Mouse (Mus musculus): ENCODE results near the gene Stoml1. TPM values are rescaled to one million over a fixed set of nuclear protein-coding genes. Genes with fewer than 3 reads are reported as not detected.

The Stoml1 gene
- polyA plus RNA-seq, 2 experiments: 2.5 to 4.1 TPM

GRCm38 (mm10) chr9:58209462-58210303, 43.3 kb upstream of the Stoml1 start:
- Histone ChIP-seq H3K4me2 (ENCODE audit: low read depth) (no peak overlapping the region), H3K36me3 (replicated peaks; ENCODE audit: control insufficient read depth, insufficient read depth, low read depth) (no peaks in the 10 kb centered on the region), H3K4me1 (replicated peaks; ENCODE audit: control insufficient read depth in 2 of 2, insufficient read depth in 2 of 2, low read length in 1 of 2) (peaks cover 24 to 25% of the 10 kb centered on the region in 2 experiments), H3K27ac (no peak overlapping the region), H3K9me3 (ENCODE audit: control insufficient read depth, low read length) (no peaks in the 10 kb centered on the region), H3K9ac (replicated peaks) (no peak overlapping the region), H3K27me3 (ENCODE audit: control insufficient read depth, insufficient read depth, low read length) (peaks cover 2% of the 10 kb centered on the region), H3K4me3 (ENCODE audit: insufficient read depth in 1 of 2, low read depth in 2 of 2, low read length in 2 of 2) (no peak overlapping the region)
- no peak for ATAC-seq (ENCODE audit: insufficient read depth)
- DNase-seq (ENCODE audit: low read depth in 3 of 3, low spot score in 3 of 3): no peak
- no peak for TF ChIP-seq EP300 (IDR thresholded peaks at IDR 0.05; ENCODE audit: low read depth)
- no peak for TF ChIP-seq CTCF (IDR thresholded peaks at IDR 0.05; ENCODE audit: low read depth)
- WGBS (ENCODE audit: insufficient replicate concordance): 72% methylated on average over 8 of the region's 8 CpGs

- 54% methylated on average over 2 of the region's 2 CpGs for WGBS (ENCODE audit: insufficient replicate concordance)
- no peaks in the 10 kb centered on the region for H3K36me3 ChIP-seq (replicated peaks; ENCODE audit: control insufficient read depth, insufficient read depth, low read depth)
- no peak overlapping the region for H3K9ac ChIP-seq (replicated peaks)
- H3K4me1 ChIP-seq (replicated peaks; ENCODE audit: control insufficient read depth in 2 of 2, insufficient read depth in 2 of 2, low read length in 1 of 2): peaks cover 30% of the 10 kb centered on the region in 2 experiments
- peaks cover 2% of the 10 kb centered on the region; the same call in 1 of the 2 replicates for H3K27me3 ChIP-seq (ENCODE audit: control insufficient read depth, insufficient read depth, low read length)
- H3K27ac ChIP-seq: no peak overlapping the region
- TF ChIP-seq EP300 (IDR thresholded peaks at IDR 0.05; ENCODE audit: low read depth) (no peak), CTCF (IDR thresholded peaks at IDR 0.05; ENCODE audit: low read depth) (no peak)
- H3K9me3 ChIP-seq (ENCODE audit: control insufficient read depth, low read length): no peaks in the 10 kb centered on the region
- ATAC-seq (ENCODE audit: insufficient read depth) (no peak), DNase-seq (ENCODE audit: low read depth in 3 of 3, low spot score in 3 of 3) (no peak)
- H3K4me2 ChIP-seq (ENCODE audit: low read depth): no peak overlapping the region
- no peak overlapping the region for H3K4me3 ChIP-seq (ENCODE audit: insufficient read depth in 1 of 2, low read depth in 2 of 2, low read length in 2 of 2)
These were observed 42.7 kb upstream of the Stoml1 start for GRCm38 (mm10) chr9:58210304-58210627.

- H3K4me2 ChIP-seq (ENCODE audit: low read depth): peak overlapping the region; percentile 78
- WGBS (ENCODE audit: insufficient replicate concordance): 15% methylated on average over 5 of the region's 5 CpGs
- no peaks in the 10 kb centered on the region; the same call in 1 of the 2 replicates for H3K27me3 ChIP-seq (ENCODE audit: control insufficient read depth, insufficient read depth, low read length)
- H3K36me3 ChIP-seq (replicated peaks; ENCODE audit: control insufficient read depth, insufficient read depth, low read depth): no peaks in the 10 kb centered on the region
- TF ChIP-seq EP300 (IDR thresholded peaks at IDR 0.05; ENCODE audit: low read depth): no peak
- TF ChIP-seq CTCF (IDR thresholded peaks at IDR 0.05; ENCODE audit: low read depth): no peak
- H3K4me1 ChIP-seq (replicated peaks; ENCODE audit: control insufficient read depth in 2 of 2, insufficient read depth in 2 of 2, low read length in 1 of 2): peaks cover 35 to 36% of the 10 kb centered on the region in 2 experiments
- H3K27ac ChIP-seq: peak overlapping the region; percentile 88
- H3K9me3 ChIP-seq (ENCODE audit: control insufficient read depth, low read length): no peaks in the 10 kb centered on the region
- peak overlapping the region; percentile 65 for H3K9ac ChIP-seq (replicated peaks)
- peak overlapping the region in 1 of 2 experiments; percentile 27; a peak in 3 of 4 replicates for H3K4me3 ChIP-seq (ENCODE audit: insufficient read depth in 1 of 2, low read depth in 2 of 2, low read length in 2 of 2)
- DNase-seq (ENCODE audit: low read depth in 3 of 3, low spot score in 3 of 3) (no peak), ATAC-seq (ENCODE audit: insufficient read depth) (peak; percentile 77)
These were observed 39.6 kb upstream of the Stoml1 start for GRCm38 (mm10) chr9:58213377-58213776.

- H3K27me3 ChIP-seq (ENCODE audit: control insufficient read depth, insufficient read depth, low read length): no peaks in the 10 kb centered on the region; the same call in 1 of the 2 replicates
- H3K4me1 ChIP-seq (replicated peaks; ENCODE audit: control insufficient read depth in 2 of 2, insufficient read depth in 2 of 2, low read length in 1 of 2): peaks cover 35 to 36% of the 10 kb centered on the region in 2 experiments
- no peaks in the 10 kb centered on the region for H3K9me3 ChIP-seq (ENCODE audit: control insufficient read depth, low read length)
- WGBS (ENCODE audit: insufficient replicate concordance): 2% methylated on average over 5 of the region's 5 CpGs
- H3K27ac ChIP-seq: peak overlapping the region; percentile 88
- peak overlapping the region; percentile 26 to 27 for H3K4me3 ChIP-seq (ENCODE audit: insufficient read depth in 1 of 2, low read depth in 2 of 2, low read length in 2 of 2)
- no peaks in the 10 kb centered on the region for H3K36me3 ChIP-seq (replicated peaks; ENCODE audit: control insufficient read depth, insufficient read depth, low read depth)
- H3K4me2 ChIP-seq (ENCODE audit: low read depth): peak overlapping the region; percentile 78
- H3K9ac ChIP-seq (replicated peaks): peak overlapping the region; percentile 65
- DNase-seq (ENCODE audit: low read depth in 3 of 3, low spot score in 3 of 3) (peak; percentile 84 to 89 (median 86)), ATAC-seq (ENCODE audit: insufficient read depth) (peak; percentile 96)
- TF ChIP-seq CTCF (IDR thresholded peaks at IDR 0.05; ENCODE audit: low read depth) (no peak), EP300 (IDR thresholded peaks at IDR 0.05; ENCODE audit: low read depth) (peak; percentile 88)
These were observed 39.1 kb upstream of the Stoml1 start for GRCm38 (mm10) chr9:58213865-58214264.

- Histone ChIP-seq H3K4me1 (replicated peaks; ENCODE audit: control insufficient read depth in 2 of 2, insufficient read depth in 2 of 2, low read length in 1 of 2) (peaks cover 35 to 36% of the 10 kb centered on the region in 2 experiments), H3K4me3 (ENCODE audit: insufficient read depth in 1 of 2, low read depth in 2 of 2, low read length in 2 of 2) (peak overlapping the region in 1 of 2 experiments; percentile 27; a peak in 1 of 4 replicates), H3K9ac (replicated peaks) (peak overlapping the region; percentile 23), H3K27me3 (ENCODE audit: control insufficient read depth, insufficient read depth, low read length) (no peaks in the 10 kb centered on the region; the same call in 1 of the 2 replicates), H3K4me2 (ENCODE audit: low read depth) (peak overlapping the region; percentile 78), H3K36me3 (replicated peaks; ENCODE audit: control insufficient read depth, insufficient read depth, low read depth) (peaks cover 4% of the 10 kb centered on the region; the same call in 1 of the 2 replicates), H3K27ac (peak overlapping the region; percentile 88), H3K9me3 (ENCODE audit: control insufficient read depth, low read length) (no peaks in the 10 kb centered on the region)
- 15% methylated on average over 8 of the region's 8 CpGs for WGBS (ENCODE audit: insufficient replicate concordance)
- no peak for TF ChIP-seq EP300 (IDR thresholded peaks at IDR 0.05; ENCODE audit: low read depth)
- peak; percentile 70 for ATAC-seq (ENCODE audit: insufficient read depth)
- peak; percentile 51 to 55 (median 52) for DNase-seq (ENCODE audit: low read depth in 3 of 3, low spot score in 3 of 3)
These were observed 38.3 kb upstream of the Stoml1 start for GRCm38 (mm10) chr9:58214519-58215180.

All from liver, embryonic 14.5 days (tissue).